Mouse (Mus musculus): ENCODE measurements around the gene Cenps. TPM values are rescaled to one million over a fixed set of nuclear protein-coding genes. Genes with fewer than 3 reads are reported as not detected.
"Not testable (repeated sequence)": the region's sequence is repeated elsewhere in the genome, so short reads cannot be mapped to it uniquely, and the experiment has no call there.

Cenps gene
- polyA plus RNA-seq, 1 experiment from 2014 or later: 35.1 TPM

DNA sequence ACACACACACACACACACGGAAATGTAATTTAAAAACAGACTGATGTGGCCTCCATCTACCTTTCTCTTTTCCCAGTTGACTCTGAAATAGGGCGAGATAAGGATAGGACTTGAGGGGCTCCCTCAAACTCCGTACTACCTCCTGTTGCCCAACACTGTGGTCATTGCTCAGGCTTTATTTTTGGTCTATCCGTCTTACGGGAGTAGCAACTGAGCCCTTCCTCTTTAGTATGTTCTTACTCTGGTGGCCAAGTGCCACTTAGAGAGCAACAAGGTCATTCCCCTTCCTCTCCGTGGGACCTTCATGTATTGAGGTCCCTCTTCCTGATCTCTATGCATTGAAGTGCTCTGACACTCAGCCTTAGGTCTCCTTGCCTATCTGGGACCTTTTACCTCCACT is 36.2 kb upstream of the Cenps start:
- Histone ChIP-seq H3K9me3 (ENCODE audit: control insufficient read depth, low read depth, low read length) (no peaks in the 10 kb centered on the region), H3K9ac (replicated peaks; ENCODE audit: low read depth, low read length) (no peak overlapping the region), H3K4me1 (ENCODE audit: control insufficient read depth, insufficient read depth, low read length) (0 out of 2 replicates have a peak, but pooled peaks cover 2% of the 10 kb centered on the region), H3K4me2 (replicated peaks; ENCODE audit: low read depth, low read length) (no peak overlapping the region), H3K27ac (ENCODE audit: low read length) (no peak overlapping the region), H3K27me3 (ENCODE audit: control insufficient read depth, insufficient read depth, low read length) (no peaks in the 10 kb centered on the region), H3K36me3 (ENCODE audit: control insufficient read depth, insufficient read depth, low read length) (no peaks in the 10 kb centered on the region), H3K4me3 (ENCODE audit: low read depth, low read length) (no peak overlapping the region)
- WGBS: 88% methylated on average over 6 of the region's 6 CpGs
- no peak for ATAC-seq (ENCODE audit: insufficient number of reproducible peaks, insufficient read depth, low FRiP score, low read depth)

- 61% methylated on average over 2 of the region's 2 CpGs for WGBS
- ATAC-seq (ENCODE audit: insufficient number of reproducible peaks, insufficient read depth, low FRiP score, low read depth): no peak
- H3K27ac ChIP-seq (ENCODE audit: low read length): peak overlapping the region; percentile 29; the same call in 1 of the 2 replicates
- H3K4me1 ChIP-seq (ENCODE audit: control insufficient read depth, insufficient read depth, low read length): 0 out of 2 replicates have a peak, but pooled peaks cover 2% of the 10 kb centered on the region
- H3K4me2 ChIP-seq (replicated peaks; ENCODE audit: low read depth, low read length): no peak overlapping the region
- H3K36me3 ChIP-seq (ENCODE audit: control insufficient read depth, insufficient read depth, low read length): no peaks in the 10 kb centered on the region
- no peaks in the 10 kb centered on the region for H3K27me3 ChIP-seq (ENCODE audit: control insufficient read depth, insufficient read depth, low read length)
- no peak overlapping the region for H3K9ac ChIP-seq (replicated peaks; ENCODE audit: low read depth, low read length)
- H3K4me3 ChIP-seq (ENCODE audit: low read depth, low read length): no peak overlapping the region
- no peaks in the 10 kb centered on the region for H3K9me3 ChIP-seq (ENCODE audit: control insufficient read depth, low read depth, low read length)
These were observed 35.2 kb upstream of the Cenps start for GRCm38 (mm10) chr4:149172666-149173065.

DNA sequence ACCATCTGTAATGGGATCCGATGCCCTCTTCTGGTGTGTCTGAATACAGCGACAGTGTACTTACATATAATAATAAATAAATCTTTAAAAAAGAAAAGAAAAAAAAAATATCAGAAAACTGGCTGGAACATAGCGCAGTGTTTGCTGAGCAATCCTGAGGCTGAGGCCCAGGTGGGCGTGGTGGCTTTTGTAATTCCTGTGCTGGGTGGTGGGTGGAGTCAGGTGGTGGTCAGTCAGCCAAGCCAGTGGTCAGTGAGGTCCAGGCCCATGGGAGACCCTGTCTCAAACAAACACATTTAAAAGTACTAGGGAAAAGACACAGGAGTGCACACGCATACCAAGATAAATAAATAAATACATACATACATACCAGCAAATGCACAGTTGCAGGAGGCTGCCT is 34.7 kb upstream of the Cenps start:
- peak overlapping the region; percentile 29; the same call in 1 of the 2 replicates for H3K27ac ChIP-seq (ENCODE audit: low read length)
- no peak overlapping the region for H3K4me3 ChIP-seq (ENCODE audit: low read depth, low read length)
- 81% methylated on average over 5 of the region's 5 CpGs for WGBS
- H3K9me3 ChIP-seq (ENCODE audit: control insufficient read depth, low read depth, low read length): no peaks in the 10 kb centered on the region
- H3K9ac ChIP-seq (replicated peaks; ENCODE audit: low read depth, low read length): no peak overlapping the region
- no peak for ATAC-seq (ENCODE audit: insufficient number of reproducible peaks, insufficient read depth, low FRiP score, low read depth)
- no peaks in the 10 kb centered on the region for H3K27me3 ChIP-seq (ENCODE audit: control insufficient read depth, insufficient read depth, low read length)
- no peaks in the 10 kb centered on the region for H3K36me3 ChIP-seq (ENCODE audit: control insufficient read depth, insufficient read depth, low read length)
- H3K4me1 ChIP-seq (ENCODE audit: control insufficient read depth, insufficient read depth, low read length): 0 out of 2 replicates have a peak, but pooled peaks cover 2% of the 10 kb centered on the region
- H3K4me2 ChIP-seq (replicated peaks; ENCODE audit: low read depth, low read length): no peak overlapping the region

DNA sequence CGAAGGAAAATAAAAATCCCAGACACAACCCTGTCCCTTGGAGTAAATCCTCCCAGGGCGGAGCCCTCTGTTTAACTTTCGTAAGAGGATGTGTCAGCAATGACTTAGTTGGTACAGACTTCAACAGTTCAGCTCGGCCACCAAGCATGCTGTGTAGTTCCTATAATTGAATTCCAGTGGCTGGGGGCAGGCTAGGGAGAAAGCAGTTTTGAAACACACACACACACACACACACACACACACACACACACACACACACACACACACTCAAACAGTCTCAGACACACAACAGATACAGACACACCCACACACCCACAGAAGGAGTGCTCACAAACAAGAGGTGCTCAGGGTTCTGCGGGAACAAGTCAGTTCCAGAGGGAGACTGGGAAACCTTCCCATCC is 34.2 kb upstream of the Cenps start:
- Histone ChIP-seq H3K27ac (ENCODE audit: low read length) (peak overlapping the region; percentile 27; the same call in 1 of the 2 replicates), H3K4me3 (ENCODE audit: low read depth, low read length) (no peak overlapping the region)
- ATAC-seq (ENCODE audit: insufficient number of reproducible peaks, insufficient read depth, low FRiP score, low read depth): no peak

DNA sequence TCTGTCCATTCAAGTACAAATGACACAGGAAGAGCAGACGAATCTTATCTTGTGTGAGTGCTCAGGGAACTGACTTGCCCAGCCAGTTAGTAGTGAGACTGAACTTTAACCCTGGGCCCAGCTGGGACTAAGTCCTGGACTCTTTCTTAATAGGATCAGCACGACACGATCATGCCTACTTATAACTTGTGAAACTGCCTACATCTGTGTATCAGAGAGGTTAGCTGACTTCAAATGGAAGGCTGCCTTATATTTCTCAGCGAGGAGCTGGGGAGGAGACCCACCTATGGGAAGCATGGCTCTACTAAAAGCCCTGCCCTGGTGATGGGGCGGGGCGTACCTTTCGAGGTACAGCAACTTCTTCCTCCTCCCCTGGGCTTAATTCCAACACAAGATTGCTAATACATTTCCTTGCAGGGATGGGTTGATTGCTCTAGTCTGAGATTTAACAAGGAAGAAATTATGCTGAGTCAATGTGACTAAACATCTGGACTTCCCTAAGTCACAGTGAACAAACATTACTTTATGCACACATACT is 33.0 kb upstream of the Cenps start:
- ATAC-seq (ENCODE audit: insufficient number of reproducible peaks, insufficient read depth, low FRiP score, low read depth): no peak
- Histone ChIP-seq H3K4me2 (replicated peaks; ENCODE audit: low read depth, low read length) (no peak overlapping the region), H3K27ac (ENCODE audit: low read length) (peak overlapping the region; percentile 76), H3K4me1 (ENCODE audit: control insufficient read depth, insufficient read depth, low read length) (0 out of 2 replicates have a peak, but pooled peaks cover 2% of the 10 kb centered on the region), H3K27me3 (ENCODE audit: control insufficient read depth, insufficient read depth, low read length) (no peaks in the 10 kb centered on the region), H3K9me3 (ENCODE audit: control insufficient read depth, low read depth, low read length) (no peaks in the 10 kb centered on the region), H3K4me3 (ENCODE audit: low read depth, low read length) (no peak overlapping the region), H3K9ac (replicated peaks; ENCODE audit: low read depth, low read length) (no peak overlapping the region), H3K36me3 (ENCODE audit: control insufficient read depth, insufficient read depth, low read length) (no peaks in the 10 kb centered on the region)
- WGBS: 44% methylated on average over 7 of the region's 7 CpGs

More for the DNA sequence above, 34.2 kb upstream of the Cenps start:
- Histone ChIP-seq H3K9ac (replicated peaks; ENCODE audit: low read depth, low read length) (no peak overlapping the region), H3K4me2 (replicated peaks; ENCODE audit: low read depth, low read length) (no peak overlapping the region), H3K9me3 (ENCODE audit: control insufficient read depth, low read depth, low read length) (no peaks in the 10 kb centered on the region), H3K4me1 (ENCODE audit: control insufficient read depth, insufficient read depth, low read length) (0 out of 2 replicates have a peak, but pooled peaks cover 2% of the 10 kb centered on the region), H3K36me3 (ENCODE audit: control insufficient read depth, insufficient read depth, low read length) (no peaks in the 10 kb centered on the region), H3K27me3 (ENCODE audit: control insufficient read depth, insufficient read depth, low read length) (no peaks in the 10 kb centered on the region)
- WGBS: 57% methylated on average over 5 of the region's 5 CpGs

DNA sequence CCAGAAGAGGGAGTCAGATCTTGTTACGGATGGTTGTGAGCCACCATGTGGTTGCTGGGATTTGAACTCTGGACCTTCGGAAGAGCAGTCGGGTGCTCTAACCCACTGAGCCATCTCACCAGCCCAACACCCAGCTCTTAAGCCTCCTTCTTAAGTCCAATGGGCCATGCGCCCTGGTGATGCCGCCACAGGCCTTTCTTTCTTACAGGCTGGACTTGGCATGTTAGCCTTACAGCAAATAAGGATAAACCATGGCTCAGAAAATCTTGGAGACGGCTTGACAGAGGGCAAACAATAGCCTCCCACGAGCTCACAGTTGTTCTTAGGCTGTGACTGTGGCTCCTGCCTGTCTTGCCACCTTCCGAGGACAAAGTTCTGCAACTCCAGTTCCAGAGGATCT is 32.5 kb upstream of the Cenps start:
- WGBS: 75% methylated on average over 7 of the region's 8 CpGs
- H3K9ac ChIP-seq (replicated peaks; ENCODE audit: low read depth, low read length); H3K4me3 ChIP-seq (ENCODE audit: low read depth, low read length); H3K4me2 ChIP-seq (replicated peaks; ENCODE audit: low read depth, low read length); H3K27me3 ChIP-seq (ENCODE audit: control insufficient read depth, insufficient read depth, low read length); ATAC-seq (ENCODE audit: insufficient number of reproducible peaks, insufficient read depth, low FRiP score, low read depth); H3K4me1 ChIP-seq (ENCODE audit: control insufficient read depth, insufficient read depth, low read length); H3K36me3 ChIP-seq (ENCODE audit: control insufficient read depth, insufficient read depth, low read length); H3K9me3 ChIP-seq (ENCODE audit: control insufficient read depth, low read depth, low read length): not testable (repeated sequence)
- H3K27ac ChIP-seq (ENCODE audit: low read length): peak overlapping the region; percentile 76

- H3K4me3 ChIP-seq (ENCODE audit: low read depth, low read length): peak overlapping the region; percentile 85; the same call in 1 of the 2 replicates
- no peak overlapping the region for H3K9ac ChIP-seq (replicated peaks; ENCODE audit: low read depth, low read length)
- no peak for ATAC-seq (ENCODE audit: insufficient number of reproducible peaks, insufficient read depth, low FRiP score, low read depth)
- WGBS: 74% methylated on average over 2 of the region's 2 CpGs
- peak overlapping the region; percentile 83; the same call in 1 of the 2 replicates for H3K4me2 ChIP-seq (replicated peaks; ENCODE audit: low read depth, low read length)
- H3K27ac ChIP-seq (ENCODE audit: low read length): no peak overlapping the region
- no peaks in the 10 kb centered on the region for H3K9me3 ChIP-seq (ENCODE audit: control insufficient read depth, low read depth, low read length)
- H3K4me1 ChIP-seq (ENCODE audit: control insufficient read depth, insufficient read depth, low read length): 0 out of 2 replicates have a peak, but pooled peaks cover 2% of the 10 kb centered on the region
- no peaks in the 10 kb centered on the region for H3K27me3 ChIP-seq (ENCODE audit: control insufficient read depth, insufficient read depth, low read length)
- no peaks in the 10 kb centered on the region; the same call in 1 of the 2 replicates for H3K36me3 ChIP-seq (ENCODE audit: control insufficient read depth, insufficient read depth, low read length)
These were observed 30.6 kb upstream of the Cenps start for GRCm38 (mm10) chr4:149168016-149168415.

DNA sequence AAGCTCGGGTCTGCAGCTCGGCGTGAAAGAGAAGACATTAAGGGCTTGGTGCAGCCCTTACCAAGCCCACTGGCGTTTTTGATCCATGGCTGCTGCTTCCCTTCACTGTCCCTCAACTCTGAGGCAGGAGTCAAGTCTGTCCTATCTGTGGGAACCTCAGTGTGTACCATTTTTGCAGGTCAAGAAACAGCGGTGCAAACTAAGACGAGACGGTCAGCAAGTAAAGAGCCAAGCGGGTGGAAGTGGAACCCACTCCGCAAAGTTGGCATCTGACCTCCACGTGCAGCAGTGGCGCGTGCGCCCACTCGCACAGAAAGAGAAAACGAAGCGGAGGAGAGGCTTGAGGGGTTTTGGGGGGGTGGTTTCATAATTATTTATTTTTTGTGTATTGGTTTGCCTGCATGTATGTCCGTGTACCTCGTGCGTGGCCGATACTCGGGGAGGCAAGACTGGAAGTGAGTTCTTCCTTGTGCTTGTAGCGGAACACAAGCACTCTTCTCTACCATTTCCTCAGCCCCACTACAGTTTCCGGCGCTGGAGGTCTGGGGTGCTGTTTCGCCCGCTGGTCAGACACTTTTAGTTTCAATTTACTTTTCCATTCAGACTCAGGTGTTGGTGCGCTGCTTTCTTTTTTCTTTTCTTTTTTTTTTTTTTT is 29.7 kb upstream of the Cenps start:
- no peaks in the 10 kb centered on the region for H3K4me1 ChIP-seq (ENCODE audit: control insufficient read depth, insufficient read depth, low read length)
- ATAC-seq (ENCODE audit: insufficient number of reproducible peaks, insufficient read depth, low FRiP score, low read depth): peak; percentile 14; the same call in 1 of the 2 replicates
- peak overlapping the region; percentile 91 for H3K27ac ChIP-seq (ENCODE audit: low read length)
- WGBS: under 1% methylated on average over 27 of the region's 27 CpGs
- peak overlapping the region; percentile 83 for H3K4me2 ChIP-seq (replicated peaks; ENCODE audit: low read depth, low read length)
- no peaks in the 10 kb centered on the region for H3K27me3 ChIP-seq (ENCODE audit: control insufficient read depth, insufficient read depth, low read length)
- H3K36me3 ChIP-seq (ENCODE audit: control insufficient read depth, insufficient read depth, low read length): peaks cover 5% of the 10 kb centered on the region; the same call in 1 of the 2 replicates
- no peaks in the 10 kb centered on the region for H3K9me3 ChIP-seq (ENCODE audit: control insufficient read depth, low read depth, low read length)
- peak overlapping the region; percentile 85 for H3K4me3 ChIP-seq (ENCODE audit: low read depth, low read length)
- peak overlapping the region; percentile 89 for H3K9ac ChIP-seq (replicated peaks; ENCODE audit: low read depth, low read length)

All from stomach, embryonic 14.5 days (tissue).